Mouse (Mus musculus): ENCODE data around the gene Qtrt1.
"Not testable (repeated sequence)": the region's sequence is repeated elsewhere in the genome, so short reads cannot be mapped to it uniquely, and the experiment has no call there.

The Qtrt1 gene

DNA sequence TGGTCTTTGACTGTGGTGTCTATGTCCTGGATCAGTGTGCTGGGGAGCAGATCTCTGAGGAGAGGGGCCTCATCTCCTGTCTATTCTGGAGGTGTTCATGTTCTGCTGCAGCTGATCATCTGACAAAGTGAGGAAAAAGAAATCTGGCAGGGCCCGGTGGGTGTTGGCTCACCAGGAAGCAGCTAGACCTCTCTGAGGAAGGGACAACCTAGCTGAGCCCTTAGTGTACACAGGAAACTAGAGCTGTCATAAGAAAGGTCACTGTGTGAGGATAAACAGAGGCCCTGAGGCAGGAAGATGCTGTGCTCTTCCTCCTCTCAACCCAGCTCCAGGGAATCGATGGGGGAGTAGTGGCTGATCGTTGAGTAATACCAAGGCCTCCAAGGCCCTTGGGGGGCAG, 38.6 kb downstream of the Qtrt1 start:
- no peak for DNase-seq (ENCODE audit: inconsistent ontology term)

DNA sequence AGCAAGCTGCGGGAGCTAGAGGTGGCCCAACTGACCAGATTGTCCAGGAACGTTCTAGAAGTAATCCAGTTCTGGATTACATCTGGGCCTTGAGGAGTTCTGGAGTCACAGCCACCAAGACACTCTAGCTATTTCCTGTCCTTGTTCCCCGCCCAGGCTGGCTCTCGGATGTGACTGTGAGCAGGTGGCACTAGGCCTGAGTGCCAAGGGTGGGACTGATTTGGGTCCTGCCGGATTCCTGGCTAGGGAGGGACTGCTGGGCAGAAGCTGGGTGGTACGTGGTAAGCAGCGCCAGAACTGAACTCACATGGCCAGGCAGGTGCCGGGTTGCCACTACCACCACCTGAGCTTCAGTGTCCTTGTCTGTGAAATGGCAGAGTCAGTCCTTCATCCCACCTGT, 39.8 kb downstream of the Qtrt1 start:
- DNase-seq (ENCODE audit: inconsistent ontology term): no peak

DNA sequence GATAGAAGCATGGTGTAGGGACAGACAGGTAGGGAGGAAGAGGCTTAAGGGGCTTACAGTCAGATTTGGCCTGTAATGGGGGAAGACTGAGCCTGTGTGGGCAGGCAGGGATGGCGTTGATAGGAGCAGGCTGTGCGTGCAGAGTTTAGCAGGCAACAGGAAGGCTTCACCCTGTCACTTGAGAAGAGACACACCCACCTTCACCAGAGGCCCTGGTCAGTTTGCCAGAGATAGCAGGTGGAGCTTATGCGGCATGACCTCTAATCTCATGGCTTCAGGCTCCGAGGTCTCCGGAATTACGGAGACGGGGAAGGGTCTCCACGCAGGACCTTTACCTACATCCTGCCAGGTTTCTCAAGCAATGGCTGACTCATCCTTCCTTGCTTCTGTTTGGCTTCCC, 40.2 kb downstream of the Qtrt1 start:
- DNase-seq (ENCODE audit: inconsistent ontology term): no peak

DNA sequence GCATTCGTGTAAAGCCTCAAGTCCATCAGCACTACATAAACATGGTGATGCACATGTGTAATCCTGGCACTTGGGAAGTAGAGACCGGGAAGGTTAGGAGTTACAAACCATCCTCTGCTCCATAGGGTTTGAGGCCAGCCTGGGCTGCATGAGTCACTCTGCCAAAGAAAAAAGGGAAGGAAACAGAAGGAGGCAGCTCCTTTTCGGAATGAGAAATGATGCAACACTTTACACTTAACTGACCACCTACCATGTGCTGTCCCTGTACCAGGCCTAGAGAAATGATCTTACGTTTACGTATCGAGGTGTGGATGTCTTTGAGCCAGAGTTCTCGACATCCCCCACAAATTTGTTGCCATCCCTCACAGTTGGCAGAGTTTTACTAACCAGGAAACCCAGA, 41.4 kb downstream of the Qtrt1 start:
- no peak for DNase-seq (ENCODE audit: inconsistent ontology term)

DNA sequence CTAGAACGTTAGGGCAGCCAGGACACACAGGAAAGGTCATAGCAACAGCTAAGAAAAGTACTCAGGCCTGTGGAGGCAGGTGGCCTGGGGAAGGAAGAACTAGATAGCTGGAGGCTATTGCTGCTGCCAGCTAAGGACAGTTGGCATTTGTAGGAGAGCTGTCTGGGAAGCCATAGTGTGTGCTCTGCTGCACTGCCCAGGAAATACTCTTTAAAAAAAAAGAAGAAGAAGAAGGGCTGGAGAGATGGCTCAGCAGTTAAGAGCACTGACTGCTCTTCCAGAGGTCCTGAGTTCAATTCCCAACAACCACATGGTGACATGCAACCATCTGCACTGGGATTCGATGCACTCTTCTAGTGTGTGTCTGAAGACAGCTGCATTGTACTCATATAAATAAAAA, 41.8 kb downstream of the Qtrt1 start:
- no peak for DNase-seq (ENCODE audit: inconsistent ontology term)

DNA sequence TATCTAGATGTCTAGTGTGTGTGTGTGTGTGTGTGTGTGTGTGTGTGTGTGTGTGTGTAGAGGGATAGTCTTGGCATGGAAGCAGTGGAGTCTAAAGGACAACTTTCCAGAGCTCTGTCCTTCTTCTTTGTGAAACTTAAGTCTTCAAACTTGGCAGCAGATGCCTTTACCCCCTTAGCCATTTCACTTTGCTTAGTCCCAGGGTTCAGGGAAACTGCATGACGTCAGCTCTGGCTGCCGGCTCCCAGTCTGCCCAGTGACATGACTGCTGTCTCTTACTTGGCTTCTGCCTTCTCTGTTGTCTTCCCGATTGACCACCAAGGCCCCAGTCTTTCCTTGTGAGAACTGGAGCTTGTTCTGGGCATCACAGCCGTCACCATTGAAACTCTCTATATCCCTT, 42.9 kb downstream of the Qtrt1 start:
- no peak for DNase-seq (ENCODE audit: inconsistent ontology term)

DNA sequence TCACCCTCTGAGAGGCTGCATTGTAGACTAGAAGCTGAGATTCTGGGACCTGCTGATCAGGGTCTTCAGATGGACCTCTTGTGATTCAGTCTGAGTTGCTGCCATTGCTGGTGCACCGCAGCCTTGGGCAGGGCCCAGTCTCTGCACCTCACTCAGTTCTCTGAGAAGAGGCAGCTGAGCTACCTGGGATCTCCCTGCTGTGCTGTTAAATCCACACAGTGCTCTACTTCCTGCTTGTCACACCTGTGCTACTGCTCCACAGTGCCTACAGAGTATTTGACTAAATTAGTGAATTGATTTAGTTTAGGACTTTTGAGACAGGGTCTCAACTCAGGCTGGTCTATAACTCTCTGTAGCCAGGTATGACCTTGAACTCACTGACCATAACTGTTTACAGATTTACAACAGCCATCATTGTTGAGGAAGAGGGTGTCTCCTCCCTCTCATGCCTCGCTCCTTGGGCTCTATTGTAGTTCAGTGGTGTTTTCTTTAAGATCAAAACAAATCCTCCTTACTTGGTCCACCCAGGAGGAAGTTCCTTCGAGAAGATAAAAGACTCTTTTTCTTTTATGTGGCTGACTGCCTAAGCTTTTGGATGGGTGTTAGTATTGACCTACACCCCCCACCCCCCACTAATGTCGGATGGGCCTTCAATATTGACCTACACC, 43.6 kb downstream of the Qtrt1 start:
- DNase-seq (ENCODE audit: inconsistent ontology term): no peak

DNA sequence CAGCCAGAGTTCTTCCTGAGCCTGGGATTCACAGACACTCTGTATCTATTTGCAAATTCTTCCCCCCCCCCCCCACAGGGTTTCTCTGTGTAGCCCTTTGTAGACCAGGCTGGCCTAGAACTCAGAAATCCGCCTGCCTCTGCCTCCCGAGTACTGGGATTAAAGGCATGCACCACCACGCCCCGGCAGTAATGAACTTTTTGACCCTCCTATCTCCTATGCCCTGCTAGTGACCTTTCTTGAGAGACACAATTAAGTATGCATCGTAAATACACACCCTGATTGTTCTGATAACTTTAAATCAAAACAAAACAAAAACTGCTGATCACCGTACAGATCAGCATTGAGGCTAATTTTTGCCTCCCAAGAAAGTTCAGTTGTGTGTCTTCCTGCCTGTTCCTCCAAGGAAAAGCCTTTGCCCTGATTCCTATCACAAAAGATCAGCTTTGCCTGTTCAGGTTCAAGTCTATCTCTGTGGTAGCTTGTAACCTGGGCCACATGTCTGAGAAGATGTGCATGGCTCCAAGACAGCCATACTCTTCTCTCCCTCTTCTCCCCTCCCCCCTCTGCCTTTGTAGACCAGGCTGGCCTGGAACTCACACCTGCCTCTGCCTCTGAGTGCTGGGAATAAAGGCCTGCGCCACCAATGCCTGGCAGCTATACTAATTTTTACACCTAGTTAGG, 44.8 kb downstream of the Qtrt1 start:
- no peak for DNase-seq (ENCODE audit: inconsistent ontology term)

DNA sequence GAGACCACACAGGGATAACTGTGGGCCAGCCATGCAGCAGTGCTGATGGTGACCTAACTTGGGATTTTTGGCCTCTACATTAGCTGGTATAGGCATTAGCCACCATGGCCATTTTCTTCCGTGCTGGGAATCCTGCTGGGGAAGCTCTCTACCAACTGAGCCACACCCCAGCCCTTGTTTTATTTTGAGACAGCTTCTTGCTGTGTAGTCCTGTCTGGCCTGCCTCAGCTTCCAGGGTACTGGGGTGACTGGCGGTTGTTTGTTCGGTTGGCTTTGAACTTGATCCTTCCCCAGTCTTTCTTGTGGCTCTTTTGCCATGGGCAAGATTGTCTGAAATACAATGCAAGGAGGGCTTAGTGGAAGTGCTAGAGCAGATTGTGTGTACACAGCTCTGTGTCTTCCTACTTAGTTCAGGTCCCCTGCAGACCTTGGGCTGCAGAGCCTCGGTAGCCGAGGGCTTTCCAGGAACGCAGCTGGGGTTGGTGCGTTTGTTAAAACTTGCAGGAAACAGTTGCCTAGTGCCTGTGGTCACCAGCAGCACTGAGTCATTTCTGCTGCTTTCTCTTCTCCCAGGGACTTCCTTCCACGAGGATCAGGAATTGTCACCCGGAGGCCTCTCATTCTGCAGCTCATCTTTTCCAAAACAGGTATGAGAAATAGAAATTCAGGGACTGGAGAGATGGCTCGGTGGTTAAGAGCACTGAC, 45.4 kb downstream of the Qtrt1 start:
- no peak for DNase-seq (ENCODE audit: inconsistent ontology term)

DNA sequence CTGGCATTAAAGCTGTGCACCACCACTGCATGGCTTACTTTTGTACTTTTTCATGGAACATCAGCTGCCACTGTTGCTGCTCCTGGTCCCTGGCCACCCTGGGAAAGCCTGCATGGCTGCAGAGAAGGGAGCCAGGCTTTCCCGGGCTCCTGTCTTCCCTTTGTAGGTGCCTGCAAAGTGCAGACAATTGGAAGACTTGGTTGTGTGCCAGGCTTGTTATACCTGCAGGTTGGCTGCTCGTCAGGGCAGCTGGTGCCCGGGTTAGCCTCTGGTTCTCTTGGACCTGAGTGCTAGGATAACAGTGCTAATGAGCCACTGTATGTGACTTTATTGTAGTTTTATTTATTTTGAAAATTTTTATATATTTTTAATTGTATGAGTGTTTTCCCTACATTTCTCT, 47.2 kb downstream of the Qtrt1 start:
- DNase-seq (ENCODE audit: inconsistent ontology term): no peak

DNA sequence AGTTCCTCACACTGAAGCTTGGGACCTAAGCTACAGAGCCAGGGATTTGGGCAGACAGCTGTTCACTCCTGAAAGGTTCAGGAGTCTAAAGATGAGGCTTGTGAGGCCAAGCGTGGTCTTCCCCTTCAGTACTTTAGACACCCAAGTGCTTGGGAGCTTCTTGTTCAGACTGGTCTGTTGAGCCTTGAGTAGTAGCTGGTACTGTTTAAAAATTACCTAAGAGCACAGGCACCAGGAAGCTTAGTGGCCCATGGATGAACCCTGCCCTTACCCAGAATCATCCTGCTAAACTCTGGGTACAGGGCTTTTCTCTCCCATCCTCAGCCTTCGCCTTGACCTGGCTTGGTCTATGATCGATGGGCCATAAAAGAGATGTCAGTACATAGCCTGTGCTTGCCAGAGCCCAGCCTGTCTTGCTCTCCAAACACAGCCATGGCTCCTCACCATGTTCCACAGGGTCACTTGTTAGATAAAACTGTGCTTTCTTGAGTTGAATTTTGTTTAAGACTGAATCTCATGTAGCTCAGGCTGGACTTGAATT, 48.8 kb downstream of the Qtrt1 start:
- no peak for DNase-seq (ENCODE audit: inconsistent ontology term)

DNA sequence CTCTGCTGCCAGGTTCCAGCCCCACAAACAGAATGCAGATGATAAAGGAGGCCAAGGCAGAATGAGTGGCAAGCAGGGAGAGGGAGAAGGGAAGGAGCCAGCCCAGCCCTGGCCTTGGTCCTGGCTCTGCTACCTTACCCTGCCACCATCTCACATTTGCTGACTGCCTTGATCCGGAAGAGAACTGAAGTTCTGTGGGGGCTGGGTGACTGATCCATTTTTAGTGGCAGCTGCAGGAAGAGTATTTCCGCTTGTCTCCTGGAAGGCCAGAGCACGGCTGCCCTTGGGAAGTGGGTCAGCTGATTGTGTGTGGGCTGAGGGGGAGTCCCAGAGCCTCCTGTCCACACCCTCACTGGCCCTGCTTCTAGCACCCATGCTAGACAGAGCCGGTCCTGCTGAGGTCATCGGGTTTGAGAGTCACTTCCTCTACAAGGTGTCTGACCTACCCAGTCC, 51.5 kb downstream of the Qtrt1 start:
- DNase-seq (ENCODE audit: inconsistent ontology term): peak; percentile 54

DNA sequence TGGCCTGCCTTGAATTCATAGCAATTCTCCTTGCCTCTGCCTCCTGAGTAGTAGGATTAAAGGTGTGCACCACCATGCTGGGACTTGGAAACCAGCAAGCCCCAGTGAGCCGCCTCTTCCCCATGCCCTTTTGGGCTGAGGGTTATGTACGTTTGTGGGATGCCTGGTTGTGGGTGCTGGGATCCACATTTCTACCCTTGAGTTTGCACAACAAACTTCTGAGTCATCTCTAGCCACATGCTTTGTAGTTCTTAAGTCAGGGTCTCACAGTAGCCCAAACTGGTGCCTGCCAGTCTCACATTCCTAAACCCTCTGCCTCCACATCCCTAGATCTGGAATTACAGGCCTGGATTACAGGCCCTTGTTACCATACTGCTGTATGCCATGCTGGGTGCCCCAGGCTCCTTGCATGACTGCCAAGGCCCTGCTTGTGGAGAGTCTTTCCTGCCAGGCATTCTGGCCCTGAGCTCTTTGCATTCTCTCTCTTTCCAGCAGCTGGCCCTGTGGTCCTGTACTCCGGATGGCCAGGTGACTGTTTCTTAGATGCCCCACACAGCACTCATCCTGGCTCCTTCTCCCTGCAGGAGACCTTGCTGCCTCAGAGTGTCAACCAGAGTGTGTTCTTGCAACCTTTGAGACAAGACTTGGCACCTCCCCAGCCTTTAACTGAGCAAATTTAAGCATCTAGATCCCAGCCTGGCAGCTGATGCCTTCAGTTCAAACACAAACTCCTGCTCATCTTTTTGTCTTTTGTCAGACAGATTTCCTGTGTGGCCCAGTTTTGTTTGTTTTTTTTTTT, 52.3 kb downstream of the Qtrt1 start:
- peak; percentile 76 for DNase-seq (ENCODE audit: inconsistent ontology term)

DNA sequence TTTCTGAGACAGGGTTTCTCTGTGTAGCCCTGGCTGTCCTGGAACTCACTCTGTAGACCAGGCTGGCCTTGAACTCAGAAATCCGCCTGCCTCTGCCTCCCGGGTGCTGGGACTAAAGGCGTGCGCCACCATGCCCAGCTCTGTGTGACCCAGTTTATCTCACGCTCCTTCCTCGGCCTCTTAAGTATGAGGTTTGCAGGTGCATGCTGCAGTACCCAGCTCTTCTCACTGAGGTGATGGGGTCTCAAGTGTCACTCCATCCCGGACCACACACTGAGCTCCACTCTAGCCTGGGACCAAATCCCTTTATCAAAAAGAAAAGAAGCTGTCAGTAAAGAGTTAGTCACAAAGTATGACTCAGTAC, 52.9 kb downstream of the Qtrt1 start:
- DNase-seq (ENCODE audit: inconsistent ontology term): not testable (repeated sequence)

DNA sequence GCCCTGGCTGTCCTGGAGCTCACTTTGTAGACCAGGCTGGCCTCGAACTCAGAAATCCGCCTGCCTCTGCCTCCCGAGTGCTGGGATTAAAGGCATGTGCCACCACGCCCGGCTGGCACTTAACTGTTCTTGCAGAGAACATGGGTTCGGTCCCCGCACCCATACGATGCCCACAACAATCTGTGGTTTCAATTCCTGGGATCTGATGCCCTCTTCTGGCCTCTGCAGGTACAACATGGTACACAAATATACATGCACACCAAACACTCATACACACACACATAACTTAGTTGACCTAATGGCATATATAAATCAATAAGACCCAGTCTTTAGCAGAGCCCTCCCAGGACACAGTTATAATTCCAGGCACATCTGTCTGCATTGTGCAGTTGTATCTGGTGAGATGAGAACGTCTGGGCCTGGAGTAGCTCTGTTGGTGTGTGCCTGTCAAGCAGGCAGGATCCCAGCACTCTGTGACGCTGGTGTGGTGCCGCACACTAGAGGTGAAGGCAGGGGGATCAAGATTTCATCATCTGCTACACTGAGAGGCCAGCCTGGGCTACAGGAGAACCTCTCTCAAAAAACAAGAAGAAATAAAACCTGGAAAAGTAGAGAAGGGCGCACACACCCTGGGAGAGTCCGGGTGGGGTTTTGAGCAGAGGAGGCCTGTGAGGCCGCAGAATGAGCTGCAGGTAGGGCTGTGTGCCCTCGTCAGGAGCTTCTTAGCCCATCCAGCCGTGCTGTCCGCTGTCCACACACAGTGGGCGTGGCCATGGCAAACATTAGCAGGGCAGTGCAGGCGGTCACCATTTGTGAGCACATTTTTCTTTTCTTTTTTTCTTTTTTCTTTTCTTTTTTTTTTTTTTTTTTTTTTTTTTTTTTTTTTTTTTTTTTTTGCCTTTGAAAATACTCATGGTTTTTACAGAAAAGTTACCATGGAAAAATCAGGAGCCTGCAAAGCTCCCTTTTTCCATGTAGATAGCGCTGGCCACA, 57.7 kb downstream of the Qtrt1 start:
- peak; percentile 8 for DNase-seq (ENCODE audit: inconsistent ontology term)

All from Muller cell, postnatal 12 days (primary cell).